Comparison of ENCODE assay signal across 9 mouse cellular contexts in genomic region chr7:132729093-132729831, GRCm38 (mm10).
DNase-seq lines count a peak whose midpoint lies in the region; ATAC-seq lines count a peak whose summit lies in the region.
"Had no signal": no experiment of that assay in that cellular context is flagged by ENCODE, and none has a peak within 500 bp of the region (broad histone marks: within the 10 kb centered on the region; RNA-seq: fewer than 3 reads in every experiment).

No protein-coding gene starts in this region.

- no peak overlapping the region for H3K9ac ChIP-seq in hindbrain, embryonic 15.5 days
- no peak overlapping the region for H3K9ac ChIP-seq in hindbrain, embryonic 12.5 days
- H3K9ac ChIP-seq in liver, embryonic 11.5 days (ENCODE audit: low read depth, low read length), result 0 out of 2 replicates have a peak overlapping the region, but pooled peaks have one; percentile 34
- no peak overlapping the region for H3K9ac ChIP-seq in hindbrain, embryonic 14.5 days
- no peak overlapping the region for H3K9ac ChIP-seq in neural tube, embryonic 15.5 days (replicated peaks)
- H3K9ac ChIP-seq: embryonic facial prominence, embryonic 13.5 days had no signal

- peaks cover 43% of the 10 kb centered on the region for H3K4me1 ChIP-seq in hindbrain, embryonic 15.5 days (replicated peaks)
- H3K4me1 ChIP-seq in hindbrain, embryonic 12.5 days, result peaks cover 44% of the 10 kb centered on the region
- H3K4me1 ChIP-seq in liver, embryonic 11.5 days (replicated peaks; ENCODE audit: control insufficient read depth, insufficient read depth, low read length), result peaks cover 12% of the 10 kb centered on the region
- H3K4me1 ChIP-seq in hindbrain, embryonic 14.5 days (replicated peaks; ENCODE audit: control insufficient read depth, insufficient read depth, low read length), result peaks cover 38% of the 10 kb centered on the region
- H3K4me1 ChIP-seq in neural tube, embryonic 15.5 days, result peaks cover 45% of the 10 kb centered on the region

- ATAC-seq in hindbrain, embryonic 15.5 days (ENCODE audit: low FRiP score, low read depth), result no peak
- no peak for ATAC-seq in hindbrain, embryonic 12.5 days (ENCODE audit: low FRiP score)
- ATAC-seq in liver, embryonic 11.5 days (replicated peaks; ENCODE audit: low FRiP score), result peak; percentile 42; the same call in 1 of the 2 replicates
- no peak for ATAC-seq in frontal cortex, adult (ENCODE audit: low TSS enrichment)
- no peak for ATAC-seq in hindbrain, embryonic 14.5 days (ENCODE audit: low FRiP score)
- ATAC-seq in neural tube, embryonic 15.5 days (ENCODE audit: low FRiP score), result no peak

- H3K4me2 ChIP-seq in hindbrain, embryonic 15.5 days, result no peak overlapping the region
- no peak overlapping the region for H3K4me2 ChIP-seq in hindbrain, embryonic 12.5 days (replicated peaks)
- no peak overlapping the region for H3K4me2 ChIP-seq in liver, embryonic 11.5 days
- H3K4me2 ChIP-seq in hindbrain, embryonic 14.5 days (replicated peaks), result no peak overlapping the region
- no peak overlapping the region for H3K4me2 ChIP-seq in neural tube, embryonic 15.5 days
- H3K4me2 ChIP-seq: embryonic facial prominence, embryonic 13.5 days had no signal

- H3K27ac ChIP-seq in hindbrain, embryonic 15.5 days (replicated peaks), result peak overlapping the region; percentile 14; the same call in 1 of the 2 replicates
- H3K27ac ChIP-seq in hindbrain, embryonic 12.5 days, result no peak overlapping the region
- peak overlapping the region; percentile 30; the same call in 1 of the 2 replicates for H3K27ac ChIP-seq in liver, embryonic 11.5 days (ENCODE audit: low read depth, low read length)
- H3K27ac ChIP-seq in hindbrain, embryonic 14.5 days, result no peak overlapping the region
- no peak overlapping the region for H3K27ac ChIP-seq in neural tube, embryonic 15.5 days (replicated peaks)
- H3K27ac ChIP-seq: embryonic facial prominence, embryonic 13.5 days had no signal

- H3K27me3 ChIP-seq in hindbrain, embryonic 15.5 days, result no peaks in the 10 kb centered on the region
- H3K27me3 ChIP-seq in hindbrain, embryonic 12.5 days, result no peaks in the 10 kb centered on the region
- H3K27me3 ChIP-seq in liver, embryonic 11.5 days (replicated peaks; ENCODE audit: control insufficient read depth, insufficient read depth, low read length), result no peaks in the 10 kb centered on the region
- H3K27me3 ChIP-seq in splenic B cell, adult 2 months (ENCODE audit: control insufficient read depth, insufficient read depth, low read length, poor library complexity, severe bottlenecking), result no peaks in the 10 kb centered on the region
- no peaks in the 10 kb centered on the region for H3K27me3 ChIP-seq in hindbrain, embryonic 14.5 days (ENCODE audit: control insufficient read depth, insufficient read depth, low read length)
- H3K27me3 ChIP-seq in neural tube, embryonic 15.5 days (replicated peaks), result no peaks in the 10 kb centered on the region
- H3K27me3 ChIP-seq: embryonic facial prominence, embryonic 13.5 days had no signal

- H3K4me3 ChIP-seq in hindbrain, embryonic 15.5 days, result no peak overlapping the region
- H3K4me3 ChIP-seq in hindbrain, embryonic 12.5 days, result no peak overlapping the region
- H3K4me3 ChIP-seq in liver, embryonic 11.5 days (ENCODE audit: low read depth, low read length), result no peak overlapping the region
- no peak overlapping the region for H3K4me3 ChIP-seq in hindbrain, embryonic 14.5 days (replicated peaks; ENCODE audit: low read length)
- no peak overlapping the region for H3K4me3 ChIP-seq in neural tube, embryonic 15.5 days (replicated peaks)
- H3K4me3 ChIP-seq: embryonic facial prominence, embryonic 13.5 days had no signal

- DNase-seq in c-Kit-positive CD71-positive TER-119-positive erythroid progenitor cells, embryonic 14.5 days (ENCODE audit: low spot score), result peak; percentile 52
- DNase-seq in liver, embryonic 11.5 days (ENCODE audit: low spot score), result no peak
- DNase-seq in splenic B cell, adult 2 months (ENCODE audit: low read depth, low spot score), result peak; percentile 38
- no peak for DNase-seq in hindbrain, embryonic 14.5 days (ENCODE audit: low spot score)

- 76% methylated on average over 4 of the region's 4 CpGs for WGBS in hindbrain, embryonic 15.5 days
- WGBS in hindbrain, embryonic 12.5 days, result 74% methylated on average over 4 of the region's 4 CpGs
- 69% methylated on average over 4 of the region's 4 CpGs for WGBS in liver, embryonic 11.5 days
- WGBS in hindbrain, embryonic 14.5 days, result 76% methylated on average over 4 of the region's 4 CpGs
- WGBS in neural tube, embryonic 15.5 days, result 71% methylated on average over 4 of the region's 4 CpGs

- no peaks in the 10 kb centered on the region for H3K9me3 ChIP-seq in hindbrain, embryonic 15.5 days
- H3K9me3 ChIP-seq in hindbrain, embryonic 12.5 days (replicated peaks), result no peaks in the 10 kb centered on the region
- no peaks in the 10 kb centered on the region for H3K9me3 ChIP-seq in liver, embryonic 11.5 days (ENCODE audit: control insufficient read depth, low read length)
- no peaks in the 10 kb centered on the region for H3K9me3 ChIP-seq in hindbrain, embryonic 14.5 days (ENCODE audit: control insufficient read depth, low read length)
- H3K9me3 ChIP-seq in neural tube, embryonic 15.5 days (replicated peaks), result no peaks in the 10 kb centered on the region
- H3K9me3 ChIP-seq: embryonic facial prominence, embryonic 13.5 days had no signal

- no peaks in the 10 kb centered on the region for H3K36me3 ChIP-seq in hindbrain, embryonic 15.5 days
- 0 out of 2 replicates have a peak, but pooled peaks cover 3% of the 10 kb centered on the region for H3K36me3 ChIP-seq in hindbrain, embryonic 12.5 days
- no peaks in the 10 kb centered on the region for H3K36me3 ChIP-seq in liver, embryonic 11.5 days (ENCODE audit: control insufficient read depth, insufficient read depth, low read length)
- H3K36me3 ChIP-seq in splenic B cell, adult 2 months (ENCODE audit: control insufficient read depth, insufficient read depth, low read length, poor library complexity, severe bottlenecking), result no peaks in the 10 kb centered on the region
- H3K36me3 ChIP-seq in hindbrain, embryonic 14.5 days (replicated peaks; ENCODE audit: control insufficient read depth, insufficient read depth), result peaks cover 4% of the 10 kb centered on the region; the same call in 1 of the 2 replicates
- H3K36me3 ChIP-seq in neural tube, embryonic 15.5 days, result no peaks in the 10 kb centered on the region

Comparison
In these comparisons a context has a peak if more than half of its experiments do, and no peak if none do; other contexts are left out.
1. H3K27ac ChIP-seq: peak in hindbrain, embryonic 15.5 days (single experiment) and liver, embryonic 11.5 days (single experiment); none in hindbrain, embryonic 12.5 days (single experiment), hindbrain, embryonic 14.5 days (single experiment) and neural tube, embryonic 15.5 days (single experiment).
2. DNase-seq: peak in c-Kit-positive CD71-positive TER-119-positive erythroid progenitor cells, embryonic 14.5 days (single experiment) and splenic B cell, adult 2 months (single experiment); none in liver, embryonic 11.5 days (single experiment) and hindbrain, embryonic 14.5 days (single experiment).